ENCODE assay signal across 8 mouse cellular contexts in genomic region chr2:33429339-33429738, GRCm38 (mm10). TPM values are rescaled to one million over a fixed set of nuclear protein-coding genes. Genes with fewer than 3 reads are reported as not detected.
DNase-seq lines count a peak whose midpoint lies in the region; ATAC-seq and TF ChIP-seq lines count a peak whose summit lies in the region.

No protein-coding gene starts in this region.

- H3K27ac ChIP-seq in layer of hippocampus, adult 2 months: peak overlapping the region; percentile 93; the same call in 1 of the 2 replicates
- H3K27ac ChIP-seq in embryonic facial prominence, embryonic 13.5 days: peak overlapping the region; percentile 86
- peak overlapping the region; percentile 72 for H3K27ac ChIP-seq in hindbrain, embryonic 13.5 days
- peak overlapping the region; percentile 84 for H3K27ac ChIP-seq in liver, embryonic 15.5 days (replicated peaks)
- no peak overlapping the region for H3K27ac ChIP-seq in neural tube, embryonic 14.5 days (ENCODE audit: low read depth, low read length)

- H3K9ac ChIP-seq in embryonic facial prominence, embryonic 13.5 days: peak overlapping the region; percentile 98
- peak overlapping the region; percentile 99 for H3K9ac ChIP-seq in hindbrain, embryonic 13.5 days
- H3K9ac ChIP-seq in liver, embryonic 15.5 days: peak overlapping the region; percentile 78; the same call in 1 of the 2 replicates
- no peak overlapping the region for H3K9ac ChIP-seq in neural tube, embryonic 14.5 days (replicated peaks; ENCODE audit: low read depth, low read length)

- DNase-seq in layer of hippocampus, adult 2 months (ENCODE audit: low spot score in 2 of 2): no peak
- DNase-seq in layer of hippocampus, adult 9-10 months (ENCODE audit: low spot score): no peak
- DNase-seq in cerebellum, adult 11 months: no peak
- DNase-seq in left cerebral cortex, adult 18-20 months (ENCODE audit: low spot score in 2 of 2): no peak

- H3K27me3 ChIP-seq in embryonic facial prominence, embryonic 13.5 days: no peaks in the 10 kb centered on the region
- no peaks in the 10 kb centered on the region for H3K27me3 ChIP-seq in hindbrain, embryonic 13.5 days
- no peaks in the 10 kb centered on the region for H3K27me3 ChIP-seq in liver, embryonic 15.5 days
- H3K27me3 ChIP-seq in neural tube, embryonic 14.5 days (ENCODE audit: control insufficient read depth, insufficient read depth, low read length): no peaks in the 10 kb centered on the region

- H3K9me3 ChIP-seq in embryonic facial prominence, embryonic 13.5 days: no peaks in the 10 kb centered on the region
- no peaks in the 10 kb centered on the region for H3K9me3 ChIP-seq in hindbrain, embryonic 13.5 days
- no peaks in the 10 kb centered on the region for H3K9me3 ChIP-seq in liver, embryonic 15.5 days (replicated peaks)
- H3K9me3 ChIP-seq in neural tube, embryonic 14.5 days (ENCODE audit: control insufficient read depth, low read length): no peaks in the 10 kb centered on the region

- WGBS in embryonic facial prominence, embryonic 13.5 days: 36% methylated on average over 6 of the region's 6 CpGs
- 41% methylated on average over 6 of the region's 6 CpGs for WGBS in hindbrain, embryonic 13.5 days
- 16% methylated on average over 6 of the region's 6 CpGs for WGBS in liver, embryonic 15.5 days (ENCODE audit: insufficient replicate concordance)
- 48% methylated on average over 6 of the region's 6 CpGs for WGBS in neural tube, embryonic 14.5 days

- H3K4me1 ChIP-seq in embryonic facial prominence, embryonic 13.5 days: peaks cover 35% of the 10 kb centered on the region
- peaks cover 45% of the 10 kb centered on the region for H3K4me1 ChIP-seq in hindbrain, embryonic 13.5 days (replicated peaks)
- peaks cover 51% of the 10 kb centered on the region for H3K4me1 ChIP-seq in liver, embryonic 15.5 days (replicated peaks)
- H3K4me1 ChIP-seq in neural tube, embryonic 14.5 days (ENCODE audit: control insufficient read depth, insufficient read depth, low read length): peaks cover 12% of the 10 kb centered on the region

- peaks cover 21% of the 10 kb centered on the region for H3K36me3 ChIP-seq in embryonic facial prominence, embryonic 13.5 days
- H3K36me3 ChIP-seq in hindbrain, embryonic 13.5 days: peaks cover 24% of the 10 kb centered on the region; the same call in 1 of the 2 replicates
- peaks cover 11% of the 10 kb centered on the region; the same call in 1 of the 2 replicates for H3K36me3 ChIP-seq in liver, embryonic 15.5 days (replicated peaks)
- peaks cover 10% of the 10 kb centered on the region; the same call in 1 of the 2 replicates for H3K36me3 ChIP-seq in neural tube, embryonic 14.5 days (ENCODE audit: control insufficient read depth, insufficient read depth, low read length)

- no peak for TF ChIP-seq CTCF in layer of hippocampus, adult 2 months (conservative IDR thresholded peaks at IDR 0.05)

- peak overlapping the region; percentile 75 for H3K4me2 ChIP-seq in embryonic facial prominence, embryonic 13.5 days
- H3K4me2 ChIP-seq in hindbrain, embryonic 13.5 days: peak overlapping the region; percentile 94
- peak overlapping the region; percentile 87 for H3K4me2 ChIP-seq in liver, embryonic 15.5 days
- peak overlapping the region; percentile 93; the same call in 1 of the 2 replicates for H3K4me2 ChIP-seq in neural tube, embryonic 14.5 days (ENCODE audit: low read depth, low read length)

- H3K4me3 ChIP-seq in layer of hippocampus, adult 2 months: peak overlapping the region; percentile 89
- peak overlapping the region; percentile 99 for H3K4me3 ChIP-seq in embryonic facial prominence, embryonic 13.5 days
- peak overlapping the region; percentile 99 for H3K4me3 ChIP-seq in hindbrain, embryonic 13.5 days
- H3K4me3 ChIP-seq in liver, embryonic 15.5 days (replicated peaks): peak overlapping the region; percentile 93
- H3K4me3 ChIP-seq in neural tube, embryonic 14.5 days (ENCODE audit: low read depth, low read length): no peak overlapping the region

- no peak for ATAC-seq in embryonic facial prominence, embryonic 13.5 days (ENCODE audit: insufficient number of reproducible peaks, insufficient read depth, low FRiP score, low TSS enrichment, low read depth)
- no peak for ATAC-seq in hindbrain, embryonic 13.5 days (ENCODE audit: low FRiP score)
- ATAC-seq in liver, embryonic 15.5 days (ENCODE audit: insufficient read depth): peak; percentile 26; the same call in 1 of the 2 replicates
- ATAC-seq in neural tube, embryonic 14.5 days (ENCODE audit: low read depth): no peak

RNA-seq across cellular contexts. Expression of gene Zbtb34, which starts 1.8 kb away (rescaled TPM):
- total RNA-seq in layer of hippocampus, adult 2 months (2021): 10 to 100 TPM; 13.9 to 14.8 TPM
- 7.6 and 9.4 TPM in 2 replicates for polyA plus RNA-seq in embryonic facial prominence, embryonic 13.5 days (2015; fragmentation: Nextera tagmentation; extraction: Ambion mirVana)
- polyA plus RNA-seq in hindbrain, embryonic 13.5 days (2015; fragmentation: Nextera tagmentation; extraction: Ambion mirVana): 7.2 and 9.2 TPM in 2 replicates
- 1.5 TPM in 2 replicates for polyA plus RNA-seq in liver, embryonic 15.5 days (2015; fragmentation: Nextera tagmentation; extraction: Ambion mirVana)
- polyA plus RNA-seq in neural tube, embryonic 14.5 days (2014; fragmentation: Nextera tagmentation; extraction: Ambion mirVana): 9.6 and 12.9 TPM in 2 replicates
- total RNA-seq in left cerebral cortex, adult 18-20 months (2021): 10 to 100 TPM; 18.7 to 21.9 TPM

RNA-seq across cellular contexts. Expression of gene Zbtb43, which starts 39.0 kb away (rescaled TPM):
- total RNA-seq in layer of hippocampus, adult 2 months (2021): 10 to 100 TPM; 24.1 to 27.4 TPM
- polyA plus RNA-seq in embryonic facial prominence, embryonic 13.5 days (2015; fragmentation: Nextera tagmentation; extraction: Ambion mirVana): 20.0 and 23.3 TPM in 2 replicates
- polyA plus RNA-seq in hindbrain, embryonic 13.5 days (2015; fragmentation: Nextera tagmentation; extraction: Ambion mirVana): 27.7 and 28.2 TPM in 2 replicates
- 5.5 and 6.3 TPM in 2 replicates for polyA plus RNA-seq in liver, embryonic 15.5 days (2015; fragmentation: Nextera tagmentation; extraction: Ambion mirVana)
- 29.4 and 31.9 TPM in 2 replicates for polyA plus RNA-seq in neural tube, embryonic 14.5 days (2014; fragmentation: Nextera tagmentation; extraction: Ambion mirVana)
- total RNA-seq in left cerebral cortex, adult 18-20 months (2021): 10 to 100 TPM; 28.6 to 29.3 TPM

RNA-seq across cellular contexts. Expression of gene Ralgps1, which starts 58.1 kb away (rescaled TPM):
- 10 to 100 TPM; 68.2 TPM for total RNA-seq in layer of hippocampus, adult 2 months (2021)
- polyA plus RNA-seq in embryonic facial prominence, embryonic 13.5 days (2015; fragmentation: Nextera tagmentation; extraction: Ambion mirVana): 4.0 and 4.9 TPM in 2 replicates
- 37.3 and 39.7 TPM in 2 replicates for polyA plus RNA-seq in hindbrain, embryonic 13.5 days (2015; fragmentation: Nextera tagmentation; extraction: Ambion mirVana)
- polyA plus RNA-seq in liver, embryonic 15.5 days (2015; fragmentation: Nextera tagmentation; extraction: Ambion mirVana): 0.90 TPM in 2 replicates
- 62.6 and 67.3 TPM in 2 replicates for polyA plus RNA-seq in neural tube, embryonic 14.5 days (2014; fragmentation: Nextera tagmentation; extraction: Ambion mirVana)
- 10 to 100 TPM; 63.7 to 63.9 TPM for total RNA-seq in left cerebral cortex, adult 18-20 months (2021)
